8 mouse cellular contexts compared by ENCODE assay signal in the genomic region with DNA sequence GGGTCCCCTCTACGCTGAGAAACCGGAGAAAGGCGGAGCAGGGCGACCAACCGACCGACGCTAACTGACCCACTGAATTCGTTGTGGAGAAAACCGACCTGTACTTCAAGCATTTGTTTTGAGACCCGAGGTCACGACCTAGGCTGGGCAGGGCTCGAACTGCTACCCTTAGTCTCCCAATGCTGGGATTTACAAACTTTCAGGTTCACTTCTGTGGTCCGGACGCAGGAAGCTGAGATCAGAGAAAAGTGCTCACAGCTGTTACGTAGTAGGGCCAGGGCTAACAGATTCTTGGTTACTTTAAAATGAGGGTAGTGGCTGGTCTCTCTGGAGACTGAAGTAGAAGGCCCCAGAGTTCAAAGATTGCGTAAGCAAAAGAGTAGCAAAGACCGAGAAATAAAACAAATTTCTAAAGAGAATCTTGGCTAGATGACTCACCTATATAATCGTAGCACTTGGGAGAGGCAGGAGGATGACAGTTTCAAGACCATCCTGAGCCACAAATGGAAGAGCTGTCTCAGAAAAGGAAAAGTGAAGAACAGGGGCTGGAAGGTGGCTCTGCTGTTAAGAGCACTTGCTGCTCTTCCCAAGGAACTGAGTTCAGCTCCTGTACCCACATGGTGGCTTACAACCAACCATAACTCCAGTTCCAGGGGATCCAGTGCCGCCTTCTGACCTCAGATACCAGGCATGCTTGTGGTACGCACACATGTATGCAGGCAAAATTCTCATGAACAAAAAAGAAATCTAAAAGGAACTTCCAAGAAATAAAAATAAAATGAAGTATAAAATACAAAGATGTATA. TPM values are rescaled to one million over a fixed set of nuclear protein-coding genes. Genes with fewer than 3 reads are reported as not detected.
A peak's percentile ranks its signal among the peaks of the same experiment; 100 is the strongest.
DNase-seq lines count a peak whose midpoint lies in the region; ATAC-seq and TF ChIP-seq lines count a peak whose summit lies in the region.

No protein-coding gene starts in this region.

- peak overlapping the region; percentile 69 for H3K9ac ChIP-seq in heart, embryonic 15.5 days
- peak overlapping the region; percentile 65 for H3K9ac ChIP-seq in forebrain, embryonic 16.5 days (replicated peaks; ENCODE audit: low read depth, low read length)
- H3K9ac ChIP-seq in liver, postnatal 0 days (replicated peaks): peak overlapping the region; percentile 85

- TF ChIP-seq EP300 in liver, postnatal 0 days (IDR thresholded peaks at IDR 0.05; ENCODE audit: low read depth): no peak

- peak overlapping the region; percentile 80 for H3K4me3 ChIP-seq in heart, embryonic 15.5 days
- H3K4me3 ChIP-seq in G1E (ENCODE audit: low read depth, low read length): peak overlapping the region; percentile 87
- peak overlapping the region; percentile 78 for H3K4me3 ChIP-seq in forebrain, embryonic 16.5 days (replicated peaks; ENCODE audit: low read length)
- peak overlapping the region; percentile 95 for H3K4me3 ChIP-seq in liver, postnatal 0 days (ENCODE audit: low read depth, low read length)

- H3K4me2 ChIP-seq in heart, embryonic 15.5 days: peak overlapping the region; percentile 98
- peak overlapping the region; percentile 95 for H3K4me2 ChIP-seq in forebrain, embryonic 16.5 days (ENCODE audit: low read length)
- peak overlapping the region; percentile 99 for H3K4me2 ChIP-seq in liver, postnatal 0 days (ENCODE audit: low read depth, low read length)

- 9% methylated on average over 20 of the region's 20 CpGs for WGBS in heart, embryonic 15.5 days
- 13% methylated on average over 20 of the region's 20 CpGs for WGBS in forebrain, embryonic 16.5 days
- WGBS in liver, postnatal 0 days (ENCODE audit: insufficient replicate concordance): 9% methylated on average over 20 of the region's 20 CpGs

- peak overlapping the region; percentile 94; the same call in 1 of the 2 replicates for H3K27ac ChIP-seq in heart, embryonic 15.5 days
- no peak overlapping the region for H3K27ac ChIP-seq in forebrain, embryonic 16.5 days (ENCODE audit: low read length)
- peak overlapping the region; percentile 93 for H3K27ac ChIP-seq in liver, postnatal 0 days (ENCODE audit: low read depth)

- no peaks in the 10 kb centered on the region for H3K9me3 ChIP-seq in heart, embryonic 15.5 days (replicated peaks)
- H3K9me3 ChIP-seq in G1E (replicated peaks): no peaks in the 10 kb centered on the region
- no peaks in the 10 kb centered on the region for H3K9me3 ChIP-seq in forebrain, embryonic 16.5 days (ENCODE audit: control insufficient read depth, low read length)
- no peaks in the 10 kb centered on the region for H3K9me3 ChIP-seq in liver, postnatal 0 days (ENCODE audit: low read length)

- H3K36me3 ChIP-seq in heart, embryonic 15.5 days: 0 out of 2 replicates have a peak, but pooled peaks cover 6% of the 10 kb centered on the region
- peaks cover 52% of the 10 kb centered on the region for H3K36me3 ChIP-seq in G1E (replicated peaks)
- no peaks in the 10 kb centered on the region for H3K36me3 ChIP-seq in forebrain, embryonic 16.5 days (ENCODE audit: control insufficient read depth, insufficient read depth)
- peaks cover 14% of the 10 kb centered on the region for H3K36me3 ChIP-seq in liver, postnatal 0 days (replicated peaks; ENCODE audit: insufficient read depth, low read length)

- DNase-seq in heart, adult 11 months: no peak
- no peak for DNase-seq in G1E (ENCODE audit: low spot score)
- DNase-seq in liver, postnatal 0 days: no peak
- DNase-seq in layer of hippocampus, adult 9-11 months: no peak
- no peak for DNase-seq in spleen, adult 12 weeks (ENCODE audit: low spot score)

- no peaks in the 10 kb centered on the region for H3K27me3 ChIP-seq in heart, embryonic 15.5 days
- no peaks in the 10 kb centered on the region for H3K27me3 ChIP-seq in G1E (ENCODE audit: insufficient read depth, low read length)
- no peaks in the 10 kb centered on the region for H3K27me3 ChIP-seq in forebrain, embryonic 16.5 days (replicated peaks; ENCODE audit: control insufficient read depth, insufficient read depth, low read length)
- H3K27me3 ChIP-seq in liver, postnatal 0 days (ENCODE audit: insufficient read depth, low read length): no peaks in the 10 kb centered on the region

- no peak for TF ChIP-seq CTCF in G1E (IDR thresholded peaks at IDR 0.05; ENCODE audit: low read depth, low read length)
- no peak for TF ChIP-seq CTCF in liver, postnatal 0 days (IDR thresholded peaks at IDR 0.05; ENCODE audit: low read depth)

- peaks cover 16% of the 10 kb centered on the region for H3K4me1 ChIP-seq in heart, embryonic 15.5 days (replicated peaks)
- peaks cover 24% of the 10 kb centered on the region for H3K4me1 ChIP-seq in G1E (ENCODE audit: insufficient read depth, low read depth, low read length)
- H3K4me1 ChIP-seq in forebrain, embryonic 16.5 days (replicated peaks; ENCODE audit: control insufficient read depth, insufficient read depth, low read length): peaks cover 8% of the 10 kb centered on the region
- H3K4me1 ChIP-seq in liver, postnatal 0 days (ENCODE audit: insufficient read depth): peaks cover 6% of the 10 kb centered on the region

- ATAC-seq in heart, embryonic 15.5 days (replicated peaks; ENCODE audit: insufficient number of reproducible peaks, insufficient read depth, low FRiP score, low read depth): no peak
- no peak for ATAC-seq in G1E (ENCODE audit: extremely low read depth, insufficient number of reproducible peaks, low FRiP score, poor library complexity, severe bottlenecking)
- ATAC-seq in forebrain, embryonic 16.5 days: no peak
- peak; percentile 8 for ATAC-seq in liver, postnatal 0 days
- ATAC-seq in frontal cortex, adult (ENCODE audit: low TSS enrichment): no peak

RNA-seq across cellular contexts. Expression of a gene that starts 0.7 kb away (rescaled TPM):
- polyA plus RNA-seq in heart, embryonic 15.5 days (2015; fragmentation: Nextera tagmentation; extraction: Ambion mirVana): 21.8 and 28.0 TPM in 2 replicates
- total RNA-seq in G1E (2014; fragmentation: Nextera tagmentation) (37.2 and 55.1 TPM in 2 replicates), G1E (2017) (27.9 and 40.0 TPM in 2 replicates)
- polyA plus RNA-seq in G1E (2012): 28.8 and 40.3 TPM in 2 replicates
- polyA plus RNA-seq in forebrain, embryonic 16.5 days (2015; fragmentation: Nextera tagmentation; extraction: Ambion mirVana): 17.6 and 20.3 TPM in 2 replicates
- polyA plus RNA-seq in liver, postnatal 0 days (2015; fragmentation: Nextera tagmentation; extraction: Ambion mirVana): 11.2 and 13.0 TPM in 2 replicates

RNA-seq across cellular contexts. Expression of a gene that starts 43.5 kb away (rescaled TPM):
- polyA plus RNA-seq in heart, embryonic 15.5 days (2015; fragmentation: Nextera tagmentation; extraction: Ambion mirVana): 23.0 and 26.2 TPM in 2 replicates
- 69.1 and 77.4 TPM in 2 replicates for total RNA-seq in G1E (2014; fragmentation: Nextera tagmentation)
- total RNA-seq in G1E (2017): 95.9 and 104 TPM in 2 replicates
- 53.7 and 54.9 TPM in 2 replicates for polyA plus RNA-seq in G1E (2012)
- 59.6 and 65.3 TPM in 2 replicates for polyA plus RNA-seq in forebrain, embryonic 16.5 days (2015; fragmentation: Nextera tagmentation; extraction: Ambion mirVana)
- polyA plus RNA-seq in liver, postnatal 0 days (2015; fragmentation: Nextera tagmentation; extraction: Ambion mirVana): 37.0 and 39.0 TPM in 2 replicates

RNA-seq across cellular contexts. Expression of a gene that starts 54.2 kb away (rescaled TPM):
- 4.5 and 5.9 TPM in 2 replicates for polyA plus RNA-seq in heart, embryonic 15.5 days (2015; fragmentation: Nextera tagmentation; extraction: Ambion mirVana)
- total RNA-seq in G1E (2014; fragmentation: Nextera tagmentation) (1.3 TPM in 1 of 2 replicates, not detected in the other), G1E (2017) (6.7 and 9.8 TPM in 2 replicates)
- polyA plus RNA-seq in G1E (2012): 40.2 and 43.5 TPM in 2 replicates
- 0.47 and 0.55 TPM in 2 replicates for polyA plus RNA-seq in forebrain, embryonic 16.5 days (2015; fragmentation: Nextera tagmentation; extraction: Ambion mirVana)
- 263 and 271 TPM in 2 replicates for polyA plus RNA-seq in liver, postnatal 0 days (2015; fragmentation: Nextera tagmentation; extraction: Ambion mirVana)
